8 mouse cellular contexts compared by ENCODE assay signal in the genomic region with DNA sequence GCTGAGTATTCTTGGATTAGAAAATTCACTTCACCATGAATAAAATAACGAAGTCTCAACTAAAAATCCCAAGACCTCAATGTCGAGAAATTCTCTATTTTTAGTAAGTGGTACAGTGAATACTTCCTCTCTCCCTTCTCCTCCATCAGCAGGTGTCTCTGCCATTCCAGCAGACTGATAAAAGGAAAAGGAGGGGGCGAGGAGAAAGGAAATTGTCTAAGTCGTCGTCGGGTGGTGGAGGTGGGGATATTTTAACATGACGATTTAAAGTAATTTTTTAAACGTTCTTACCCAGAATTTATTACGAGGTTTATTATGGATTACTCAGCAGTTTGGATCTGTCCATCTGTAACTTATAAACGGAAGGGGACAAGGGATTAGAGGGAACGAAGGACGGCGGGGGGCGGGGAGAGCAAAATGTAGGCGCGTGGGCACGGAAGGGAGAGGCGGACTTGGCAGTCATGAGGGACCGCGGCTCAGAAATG. TPM values are rescaled to one million over a fixed set of nuclear protein-coding genes. Genes with fewer than 3 reads are reported as not detected.
A peak's percentile ranks its signal among the peaks of the same experiment; 100 is the strongest.
DNase-seq lines count a peak whose midpoint lies in the region; ATAC-seq and TF ChIP-seq lines count a peak whose summit lies in the region.

No protein-coding gene starts in this region.

- WGBS in heart, embryonic 13.5 days, result 4% methylated on average over 20 of the region's 20 CpGs
- 3% methylated on average over 20 of the region's 20 CpGs for WGBS in embryonic facial prominence, embryonic 14.5 days
- WGBS in limb, embryonic 13.5 days, result 4% methylated on average over 20 of the region's 20 CpGs
- WGBS in neural tube, embryonic 15.5 days, result 6% methylated on average over 20 of the region's 20 CpGs

- H3K4me1 ChIP-seq in heart, embryonic 13.5 days, result peaks cover 9% of the 10 kb centered on the region
- H3K4me1 ChIP-seq in E14TG2a.4 (replicated peaks; ENCODE audit: low read depth, low read length), result peaks cover 11% of the 10 kb centered on the region
- H3K4me1 ChIP-seq in embryonic facial prominence, embryonic 14.5 days (ENCODE audit: control insufficient read depth, insufficient read depth, low read length), result no peaks in the 10 kb centered on the region; the same call in 1 of the 2 replicates
- H3K4me1 ChIP-seq in limb, embryonic 13.5 days, result no peaks in the 10 kb centered on the region
- peaks cover 4% of the 10 kb centered on the region for H3K4me1 ChIP-seq in neural tube, embryonic 15.5 days

- no peaks in the 10 kb centered on the region for H3K36me3 ChIP-seq in heart, embryonic 13.5 days
- no peaks in the 10 kb centered on the region for H3K36me3 ChIP-seq in E14TG2a.4 (ENCODE audit: insufficient read depth, low read length)
- H3K36me3 ChIP-seq in embryonic facial prominence, embryonic 14.5 days (ENCODE audit: control insufficient read depth, insufficient read depth, low read length), result no peaks in the 10 kb centered on the region
- no peaks in the 10 kb centered on the region for H3K36me3 ChIP-seq in limb, embryonic 13.5 days
- no peaks in the 10 kb centered on the region for H3K36me3 ChIP-seq in neural tube, embryonic 15.5 days

- H3K4me2 ChIP-seq in heart, embryonic 13.5 days, result peak overlapping the region; percentile 95
- H3K4me2 ChIP-seq in embryonic facial prominence, embryonic 14.5 days (ENCODE audit: low read depth, low read length), result peak overlapping the region; percentile 98
- H3K4me2 ChIP-seq in limb, embryonic 13.5 days (replicated peaks), result peak overlapping the region; percentile 88
- H3K4me2 ChIP-seq in neural tube, embryonic 15.5 days, result peak overlapping the region; percentile 85

- H3K4me3 ChIP-seq in heart, embryonic 13.5 days, result peak overlapping the region; percentile 89
- H3K4me3 ChIP-seq in E14TG2a.4 (replicated peaks; ENCODE audit: low read length), result peak overlapping the region; percentile 84
- H3K4me3 ChIP-seq in embryonic facial prominence, embryonic 14.5 days (ENCODE audit: low read depth, low read length), result peak overlapping the region; percentile 89
- peak overlapping the region; percentile 77 for H3K4me3 ChIP-seq in limb, embryonic 13.5 days
- peak overlapping the region; percentile 89 for H3K4me3 ChIP-seq in neural tube, embryonic 15.5 days (replicated peaks)

- intact Hi-C loops in heart, postnatal 25 days (cut with DNase I), result loop anchor here (2.0 to 10.0 kb wide), 3 partner anchors 15 to 439 kb away; no protein-coding TSS in a partner anchor

- no peaks in the 10 kb centered on the region for H3K9me3 ChIP-seq in heart, embryonic 13.5 days
- H3K9me3 ChIP-seq in E14TG2a.4 (ENCODE audit: low read length), result no peaks in the 10 kb centered on the region
- H3K9me3 ChIP-seq in embryonic facial prominence, embryonic 14.5 days (ENCODE audit: control insufficient read depth, low read length), result no peaks in the 10 kb centered on the region
- no peaks in the 10 kb centered on the region for H3K9me3 ChIP-seq in limb, embryonic 13.5 days
- H3K9me3 ChIP-seq in neural tube, embryonic 15.5 days (replicated peaks), result no peaks in the 10 kb centered on the region

- TF ChIP-seq CTCF in E14TG2a.4 (conservative IDR thresholded peaks at IDR 0.05; ENCODE audit: low read length), result no peak

- no peak for DNase-seq in heart, postnatal 25 days (ENCODE audit: low spot score)
- no peak for DNase-seq in embryonic facial prominence, embryonic 14.5 days (ENCODE audit: low spot score)
- no peak for DNase-seq in urinary bladder, postnatal 25 days (ENCODE audit: low spot score)
- DNase-seq in gastrocnemius, postnatal 10 days, result no peak

- peaks cover 19% of the 10 kb centered on the region for H3K27me3 ChIP-seq in heart, embryonic 13.5 days (replicated peaks)
- peaks cover 44% of the 10 kb centered on the region for H3K27me3 ChIP-seq in E14TG2a.4 (ENCODE audit: insufficient read depth, low read length)
- H3K27me3 ChIP-seq in embryonic facial prominence, embryonic 14.5 days (replicated peaks; ENCODE audit: control insufficient read depth, insufficient read depth, low read length), result peaks cover 12% of the 10 kb centered on the region; the same call in 1 of the 2 replicates
- H3K27me3 ChIP-seq in limb, embryonic 13.5 days, result peaks cover 10% of the 10 kb centered on the region
- H3K27me3 ChIP-seq in neural tube, embryonic 15.5 days (replicated peaks), result 0 out of 2 replicates have a peak, but pooled peaks cover 3% of the 10 kb centered on the region

- H3K9ac ChIP-seq in heart, embryonic 13.5 days, result peak overlapping the region; percentile 91
- peak overlapping the region; percentile 82 for H3K9ac ChIP-seq in embryonic facial prominence, embryonic 14.5 days (ENCODE audit: low read depth, low read length)
- H3K9ac ChIP-seq in limb, embryonic 13.5 days, result peak overlapping the region; percentile 75
- peak overlapping the region; percentile 74 for H3K9ac ChIP-seq in neural tube, embryonic 15.5 days (replicated peaks)

- H3K27ac ChIP-seq in heart, embryonic 13.5 days (replicated peaks), result peak overlapping the region; percentile 50; the same call in 1 of the 2 replicates
- no peak overlapping the region for H3K27ac ChIP-seq in embryonic facial prominence, embryonic 14.5 days (replicated peaks; ENCODE audit: low read depth, low read length)
- no peak overlapping the region for H3K27ac ChIP-seq in limb, embryonic 13.5 days
- H3K27ac ChIP-seq in neural tube, embryonic 15.5 days (replicated peaks), result peak overlapping the region; percentile 90

- ATAC-seq in heart, embryonic 13.5 days (ENCODE audit: extremely low read depth, insufficient number of reproducible peaks, low FRiP score, low TSS enrichment), result no peak
- ATAC-seq in embryonic facial prominence, embryonic 14.5 days (ENCODE audit: low read depth), result no peak
- ATAC-seq in limb, embryonic 13.5 days (ENCODE audit: low FRiP score, low read depth), result no peak
- peak; percentile 81 for ATAC-seq in neural tube, embryonic 15.5 days (ENCODE audit: low FRiP score)

RNA-seq across cellular contexts. Expression of a gene that starts 0.8 kb away (rescaled TPM):
- polyA plus RNA-seq in heart, embryonic 13.5 days (2015; fragmentation: Nextera tagmentation; extraction: Ambion mirVana), result 6.0 and 6.1 TPM in 2 replicates
- 1 to 10 TPM; 1.6 to 1.8 TPM for total RNA-seq in heart, postnatal 25 days (2021)
- 4.3 and 4.9 TPM in 2 replicates for polyA plus RNA-seq in embryonic facial prominence, embryonic 14.5 days (2014; fragmentation: Nextera tagmentation; extraction: Ambion mirVana)
- 2.7 and 3.1 TPM in 2 replicates for polyA plus RNA-seq in limb, embryonic 13.5 days (2015; fragmentation: Nextera tagmentation; extraction: Ambion mirVana)
- 9.5 and 10.0 TPM in 2 replicates for polyA plus RNA-seq in neural tube, embryonic 15.5 days (2015; fragmentation: Nextera tagmentation; extraction: Ambion mirVana)
- total RNA-seq in gastrocnemius, postnatal 10 days (2021), result 1 to 10 TPM; 4.3 to 4.8 TPM

Comparison
In these comparisons a context has a peak if more than half of its experiments do, and no peak if none do; other contexts are left out.
1. H3K27ac ChIP-seq: peak in heart, embryonic 13.5 days (single experiment) and neural tube, embryonic 15.5 days (single experiment); none in embryonic facial prominence, embryonic 14.5 days (single experiment) and limb, embryonic 13.5 days (single experiment).
2. Peak in every context shown above with its lines, with median percentiles within 50 percentile points of each other: H3K4me2 ChIP-seq, H3K4me3 ChIP-seq and H3K9ac ChIP-seq.